Comparison of ENCODE assay signal across 25 mouse cellular contexts in genomic region chr1:83830025-83830645, GRCm38 (mm10).
DNase-seq lines count a peak whose midpoint lies in the region; ATAC-seq and TF ChIP-seq lines count a peak whose summit lies in the region.
"Had no signal": no experiment of that assay in that cellular context is flagged by ENCODE, and none has a peak within 500 bp of the region (broad histone marks: within the 10 kb centered on the region; RNA-seq: fewer than 3 reads in every experiment).

No protein-coding gene starts in this region.

- 0 out of 2 replicates have a peak overlapping the region, but pooled peaks have one; percentile 23 for H3K27ac ChIP-seq in layer of hippocampus, adult 2 months
- H3K27ac ChIP-seq in neural tube, embryonic 12.5 days = no peak overlapping the region
- no peak overlapping the region for H3K27ac ChIP-seq in hindbrain, embryonic 16.5 days (ENCODE audit: low read depth, low read length)
- H3K27ac ChIP-seq: embryonic facial prominence, embryonic 13.5 days; forebrain, embryonic 10.5 days; forebrain, embryonic 15.5 days; liver, embryonic 15.5 days; lung, embryonic 15.5 days; midbrain, embryonic 12.5 days; stomach, embryonic 15.5 days had no signal

- no peaks in the 10 kb centered on the region for H3K4me1 ChIP-seq in neural tube, embryonic 12.5 days
- no peaks in the 10 kb centered on the region for H3K4me1 ChIP-seq in hindbrain, embryonic 16.5 days (ENCODE audit: control insufficient read depth, insufficient read depth, low read depth, low read length)
- H3K4me1 ChIP-seq: embryonic facial prominence, embryonic 13.5 days; forebrain, embryonic 10.5 days; forebrain, embryonic 15.5 days; liver, embryonic 15.5 days; lung, embryonic 15.5 days; midbrain, embryonic 12.5 days; stomach, embryonic 15.5 days had no signal

- H3K27me3 ChIP-seq in neural tube, embryonic 12.5 days (replicated peaks) = no peaks in the 10 kb centered on the region
- H3K27me3 ChIP-seq in hindbrain, embryonic 16.5 days (replicated peaks; ENCODE audit: control insufficient read depth, insufficient read depth, low read length) = no peaks in the 10 kb centered on the region
- H3K27me3 ChIP-seq: embryonic facial prominence, embryonic 13.5 days; forebrain, embryonic 15.5 days; liver, embryonic 15.5 days; lung, embryonic 15.5 days; midbrain, embryonic 12.5 days; stomach, embryonic 15.5 days had no signal

- peak; percentile 53; the same call in 1 of the 2 replicates for ATAC-seq in neural tube, embryonic 12.5 days (ENCODE audit: low FRiP score, low read depth)
- ATAC-seq in hindbrain, embryonic 16.5 days = 0 out of 2 replicates have a peak, but pooled peaks have one; percentile 42
- ATAC-seq: forebrain, embryonic 15.5 days; intestine, embryonic 16.5 days; Patski had no signal

- H3K4me2 ChIP-seq in neural tube, embryonic 12.5 days (replicated peaks) = no peak overlapping the region
- H3K4me2 ChIP-seq in hindbrain, embryonic 16.5 days (ENCODE audit: low read length) = no peak overlapping the region
- H3K4me2 ChIP-seq: embryonic facial prominence, embryonic 13.5 days; forebrain, embryonic 15.5 days; liver, embryonic 15.5 days; lung, embryonic 15.5 days; midbrain, embryonic 12.5 days; stomach, embryonic 15.5 days had no signal

- 64% methylated on average over 6 of the region's 6 CpGs for WGBS in neural tube, embryonic 12.5 days
- 48% methylated on average over 6 of the region's 6 CpGs for WGBS in hindbrain, embryonic 16.5 days

- DNase-seq in layer of hippocampus, adult 2 months (ENCODE audit: low spot score in 2 of 2) = peak; percentile 5 to 11
- no peak for DNase-seq in layer of hippocampus, adult 9-11 months
- no peak for DNase-seq in neural tube, embryonic 10.5 days (ENCODE audit: extremely low spot score, low spot score)
- DNase-seq in frontal cortex, postnatal 10 days (ENCODE audit: low spot score in 2 of 2) = no peak
- DNase-seq in thymus, postnatal 0 days (ENCODE audit: low spot score) = no peak
- DNase-seq in kidney, postnatal 36 days = no peak
- DNase-seq: adrenal gland, postnatal 10 days; cerebellum, adult 11-12 months; cerebellum, adult 9-11 months; gastrocnemius, postnatal 10 days; kidney, adult 9 months; retina, postnatal 1 day; right cerebral cortex, postnatal 14 days; thymus, postnatal 14 days had no signal

- no peaks in the 10 kb centered on the region for H3K36me3 ChIP-seq in neural tube, embryonic 12.5 days
- H3K36me3 ChIP-seq in hindbrain, embryonic 16.5 days (ENCODE audit: control insufficient read depth, insufficient read depth, low read length) = no peaks in the 10 kb centered on the region
- H3K36me3 ChIP-seq: embryonic facial prominence, embryonic 13.5 days; forebrain, embryonic 10.5 days; forebrain, embryonic 15.5 days; liver, embryonic 15.5 days; lung, embryonic 15.5 days; midbrain, embryonic 12.5 days; stomach, embryonic 15.5 days had no signal

- no peak overlapping the region for H3K9ac ChIP-seq in neural tube, embryonic 12.5 days
- H3K9ac ChIP-seq in hindbrain, embryonic 16.5 days (ENCODE audit: low read depth, low read length) = no peak overlapping the region
- H3K9ac ChIP-seq: embryonic facial prominence, embryonic 13.5 days; forebrain, embryonic 15.5 days; liver, embryonic 15.5 days; lung, embryonic 15.5 days; midbrain, embryonic 12.5 days; stomach, embryonic 15.5 days had no signal

- H3K4me3 ChIP-seq in layer of hippocampus, adult 2 months = no peak overlapping the region
- H3K4me3 ChIP-seq in neural tube, embryonic 12.5 days = no peak overlapping the region
- no peak overlapping the region for H3K4me3 ChIP-seq in hindbrain, embryonic 16.5 days (ENCODE audit: low read length)
- H3K4me3 ChIP-seq: embryonic facial prominence, embryonic 13.5 days; forebrain, embryonic 10.5 days; forebrain, embryonic 15.5 days; liver, embryonic 15.5 days; lung, embryonic 15.5 days; midbrain, embryonic 12.5 days; stomach, embryonic 15.5 days had no signal

- H3K9me3 ChIP-seq in neural tube, embryonic 12.5 days = no peaks in the 10 kb centered on the region
- no peaks in the 10 kb centered on the region for H3K9me3 ChIP-seq in hindbrain, embryonic 16.5 days (ENCODE audit: control insufficient read depth, low read length)
- H3K9me3 ChIP-seq: embryonic facial prominence, embryonic 13.5 days; forebrain, embryonic 10.5 days; forebrain, embryonic 15.5 days; liver, embryonic 15.5 days; lung, embryonic 15.5 days; midbrain, embryonic 12.5 days; stomach, embryonic 15.5 days had no signal

- TF ChIP-seq CTCF in layer of hippocampus, adult 2 months (conservative IDR thresholded peaks at IDR 0.05) = no peak

Comparison
In these comparisons a context has a peak if more than half of its experiments do, and no peak if none do; other contexts are left out.
1. DNase-seq: peak in layer of hippocampus, adult 2 months (2 of 2); none in layer of hippocampus, adult 9-11 months (single experiment), neural tube, embryonic 10.5 days (single experiment), frontal cortex, postnatal 10 days (0 of 2), thymus, postnatal 0 days (single experiment) and kidney, postnatal 36 days (0 of 2).